Mouse (Mus musculus) MEL (cell line): ENCODE data around the gene Tomm22.

Source experiments
- CTCF ChIP-seq, 3 experiments: IDR thresholded peaks in 2 of 3; conservative IDR thresholded peaks in 1 of 3; 2 replicates each; pipeline ENCODE4 v1.5.1; 2011 to 2012; ENCODE audit warnings: low read length in 3 of 3, low read depth in 2 of 3, mild to moderate bottlenecking in 2 of 3, improper control_type of control experiment in 1 of 3, inconsistent platforms in 1 of 3, mixed read lengths in 1 of 3, moderate library complexity in 1 of 3; ENCODE audit not compliant: control insufficient read depth in 1 of 3, insufficient read depth in 1 of 3, poor library complexity in 1 of 3, severe bottlenecking in 1 of 3
- GABPA ChIP-seq: IDR thresholded peaks from 2 replicates; pipeline ENCODE4 v1.6.1; 2012; ENCODE audit warnings: low read depth, mild to moderate bottlenecking, inconsistent platforms, low read length, improper control_type of control experiment, moderate library complexity
- POLR2A ChIP-seq, 2 experiments: IDR thresholded peaks; 2 replicates each; pipeline ENCODE4 v1.6.1; 2011 to 2012; ENCODE audit warnings: low read length in 2 of 2, mild to moderate bottlenecking in 2 of 2, control low read depth in 1 of 2, improper control_type of control experiment in 1 of 2, low read depth in 1 of 2, moderate library complexity in 1 of 2; ENCODE audit not compliant: control insufficient read depth in 1 of 2, insufficient read depth in 1 of 2, poor library complexity in 1 of 2
- POLR2AphosphoS5 ChIP-seq: IDR thresholded peaks from 2 replicates; pipeline ENCODE4 v1.6.1; 2012; ENCODE audit warnings: low read depth, borderline replicate concordance, mild to moderate bottlenecking, inconsistent platforms, low read length, moderate library complexity, mixed read lengths
- TAL1 ChIP-seq: IDR thresholded peaks from 2 replicates; pipeline ENCODE4 v1.6.1; 2012; ENCODE audit warnings: mild to moderate bottlenecking, inconsistent platforms, low read length, moderate library complexity, mixed read lengths

- TF ChIP-seq CTCF (IDR thresholded peaks at IDR 0.05 in 2 of 3, conservative IDR thresholded peaks at IDR 0.05 in 1 of 3; ENCODE audit: control insufficient read depth in 1 of 3, insufficient read depth in 1 of 3, low read depth in 2 of 3, low read length in 3 of 3, poor library complexity in 1 of 3, severe bottlenecking in 1 of 3), result no peak
- TF ChIP-seq POLR2AphosphoS5, result no peak
- TF ChIP-seq TAL1, result no peak
- TF ChIP-seq GABPA, result no peak
- TF ChIP-seq POLR2A (IDR thresholded peaks at IDR 0.05; ENCODE audit: control insufficient read depth in 1 of 2, insufficient read depth in 1 of 2, low read depth in 1 of 2, low read length in 2 of 2, poor library complexity in 1 of 2), result no peak
Measured at GRCm38 (mm10) chr15:79648130-79648529, 22.5 kb upstream of the Tomm22 start.
